Mouse (Mus musculus) small intestine, adult 2 months (tissue): ENCODE data around the gene Igfbp2.

Source experiments
- CTCF ChIP-seq: fragments of 200-500 bp; IDR thresholded peaks from 2 replicates; pipeline ENCODE4 v1.5.1; 2012; ENCODE audit warnings: low read depth, mild to moderate bottlenecking, control low read depth, inconsistent platforms, low read length, moderate library complexity, mixed read lengths; ENCODE audit not compliant: insufficient replicate concordance, insufficient read length; ENCODE audit errors: extremely low read depth
- POLR2A ChIP-seq: fragments of 200-500 bp; IDR thresholded peaks from 2 replicates; pipeline ENCODE4 v1.6.1; 2012; ENCODE audit warnings: low read depth, mild to moderate bottlenecking, control low read depth, inconsistent platforms, low read length, moderate library complexity

- TF ChIP-seq POLR2A (no peak), CTCF (no peak)
Observed at GRCm38 (mm10) chr1:72862248-72862647, 37.9 kb downstream of the Igfbp2 start.
